Mouse (Mus musculus) liver, adult 10 weeks (tissue): ENCODE data around the gene Fam19a5. TPM values are rescaled to one million over a fixed set of nuclear protein-coding genes. Genes with fewer than 3 reads are reported as not detected.

Source experiments
- polyA plus RNA-seq: library from polyadenylated mRNA; stranded (reverse); fragments of 350-450 nt; fragmentation: Illumina TruSeq; extraction: RNeasy Lipid Tissue Mini Kit (QIAGEN cat#74804); gene quantifications from one replicate; pipeline ENCODE4 v1.2.3, GENCODE M21; 2014; ENCODE audit warnings: low read depth, low replicate concordance

The Fam19a5 gene
- polyA plus RNA-seq: 0.53 TPM

DNA sequence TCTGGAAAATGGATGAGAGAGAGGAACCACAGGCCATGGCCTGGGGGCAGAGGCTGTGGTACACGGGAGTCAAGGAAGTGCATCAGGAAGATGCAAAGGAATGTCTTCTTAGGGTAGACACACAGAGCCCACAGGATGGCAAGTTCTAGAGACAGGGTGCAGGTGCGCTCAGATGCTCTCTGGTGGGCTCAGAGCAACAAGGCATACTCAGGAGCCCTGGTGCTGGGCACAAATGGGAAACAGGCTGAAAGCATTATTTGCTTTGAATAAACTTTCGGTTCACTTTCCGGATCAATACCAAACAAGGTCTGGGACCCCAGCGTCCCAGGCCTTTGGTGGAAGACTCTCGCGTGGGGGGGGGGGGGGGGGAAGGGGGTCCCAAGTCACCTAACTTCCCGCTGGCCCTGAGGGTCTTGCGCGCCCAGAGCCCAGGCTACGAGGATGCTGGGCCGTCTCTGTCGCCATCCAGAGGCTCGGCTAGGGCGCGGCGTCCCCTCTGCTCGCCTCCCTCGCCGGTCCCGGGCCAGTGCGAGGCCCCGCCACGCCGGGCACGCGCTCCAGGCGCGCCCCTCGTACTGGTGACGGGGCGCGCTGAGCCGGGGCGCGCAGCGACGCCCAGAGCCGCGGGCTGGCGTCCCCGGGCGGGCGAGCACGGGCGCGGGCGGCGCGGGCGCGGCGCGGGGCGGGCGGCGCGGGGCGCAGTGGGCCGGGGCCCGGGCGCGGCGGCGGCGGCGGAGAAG is at the start of gene Fam19a5:
Fam19a5 (plus strand) TSS at position 701 of the 740 bp plus-strand sequence.

